Mouse (Mus musculus): ENCODE data around the gene Pqlc2.

DNA sequence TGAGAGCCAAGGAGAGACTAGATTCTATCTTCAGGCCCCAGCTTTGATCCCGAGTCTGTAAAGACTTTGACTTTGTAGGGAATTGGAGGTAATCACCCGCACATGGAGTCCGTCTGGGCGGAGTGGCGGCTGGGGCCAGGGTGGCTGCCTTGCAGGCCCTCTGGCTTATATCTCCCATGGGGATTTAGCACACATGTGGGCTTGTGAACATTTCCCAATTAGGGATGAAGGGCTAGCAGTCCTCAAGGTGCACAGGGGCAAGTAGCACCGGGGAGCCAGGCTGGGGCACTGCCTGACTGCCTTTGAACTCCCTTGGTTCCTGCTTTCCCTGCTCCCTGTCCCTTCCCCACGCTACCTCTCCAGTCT lies 44.0 kb downstream of the Pqlc2 start:
- TF ChIP-seq CTCF (IDR thresholded peaks at IDR 0.05; ENCODE audit: borderline replicate concordance, extremely low read depth, insufficient read depth, insufficient read length): no peak
- TF ChIP-seq POLR2A (IDR thresholded peaks at IDR 0.05; ENCODE audit: borderline replicate concordance, extremely low read depth, insufficient read depth, insufficient read length, poor library complexity, severe bottlenecking): no peak
